Mouse (Mus musculus) kidney, adult 2 months (tissue): ENCODE measurements at regions not wholly inside any gene's neighbourhood (a gene's known extent, or its start where the extent isn't known, plus 50 kb on each side); places are given as distances from the start of the nearest gene placed in this dataset.

Experiments
- DNase-seq: peaks from one replicate; pipeline ENCODE4 v3.0.0; 2021
- H3K27ac ChIP-seq: fragments of 200-500 bp; 2 replicates; pipeline ENCODE4 v1.5.1; 2012; ENCODE audit warnings: low read depth, low read length, control low read depth, inconsistent platforms; ENCODE audit not compliant: insufficient read depth
- H3K27me3 ChIP-seq: fragments of 200-500 bp; replicated peaks from 2 replicates; pipeline ENCODE4 v1.6.1; 2012; ENCODE audit warnings: mild to moderate bottlenecking, moderate library complexity, low read length, inconsistent platforms; ENCODE audit not compliant: control insufficient read depth, insufficient read depth
- H3K36me3 ChIP-seq: fragments of 200-500 bp; 2 replicates; pipeline ENCODE4 v1.6.1; 2012; ENCODE audit warnings: mild to moderate bottlenecking, moderate library complexity, low read length, inconsistent platforms; ENCODE audit not compliant: control insufficient read depth, insufficient read depth
- H3K4me1 ChIP-seq: fragments of 200-500 bp; 2 replicates; pipeline ENCODE4 v1.6.1; 2011; ENCODE audit warnings: low read length; ENCODE audit not compliant: control insufficient read depth, insufficient read depth
- H3K4me3 ChIP-seq: fragments of 200-500 bp; 2 replicates; pipeline ENCODE4 v1.5.1; 2011; ENCODE audit warnings: mild to moderate bottlenecking, low read depth, low read length, control low read depth; ENCODE audit not compliant: insufficient read depth
- CTCF ChIP-seq: fragments of 200-500 bp; conservative IDR thresholded peaks from 2 replicates; pipeline ENCODE4 v1.5.1; 2011; ENCODE audit warnings: low read depth, mild to moderate bottlenecking, control low read depth, low read length, moderate library complexity, mixed read lengths; ENCODE audit not compliant: insufficient read depth, insufficient read length
- POLR2A ChIP-seq: fragments of 200-500 bp; IDR thresholded peaks from one replicate; pipeline ENCODE4 v1.6.1; 2011; ENCODE audit warnings: low read depth, low read length, control low read depth
- WGBS: fragments of 180-500 bp; shearing (Covaris S2); methylation state at CpG from one replicate; pipeline ENCODE4 v1.1.7; 2018; 5-methylcytosine and 5-hydroxymethylcytosine counted together

DNA sequence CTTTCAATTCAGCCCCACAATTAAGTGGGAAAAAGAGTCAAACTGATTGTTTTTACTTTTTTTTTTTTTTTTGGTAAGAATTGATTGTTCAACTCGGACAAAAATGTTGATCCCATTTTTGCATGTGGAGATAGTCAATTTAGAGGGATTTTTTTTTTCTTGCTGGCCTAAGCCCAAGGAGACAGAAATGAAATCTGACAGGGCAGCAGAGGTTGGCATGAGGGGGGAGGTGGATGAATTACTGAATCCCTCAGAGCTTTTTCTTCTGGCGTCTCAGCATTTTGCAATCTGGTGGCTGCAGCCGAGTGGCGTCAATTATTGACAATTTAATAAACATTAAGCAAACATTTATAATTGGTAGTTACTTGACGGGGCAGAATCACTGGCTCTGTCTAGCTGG lies 356.6 kb downstream of the Cd83 start:
- H3K36me3 ChIP-seq = no peaks in the 10 kb centered on the region
- DNase-seq = peak; percentile 31
- 52% methylated on average over 5 of the region's 5 CpGs for WGBS
- no peak overlapping the region for H3K4me3 ChIP-seq
- no peak overlapping the region for H3K27ac ChIP-seq
- no peaks in the 10 kb centered on the region for H3K4me1 ChIP-seq
- TF ChIP-seq CTCF = no peak
- no peak for TF ChIP-seq POLR2A
- H3K27me3 ChIP-seq = no peaks in the 10 kb centered on the region

DNA sequence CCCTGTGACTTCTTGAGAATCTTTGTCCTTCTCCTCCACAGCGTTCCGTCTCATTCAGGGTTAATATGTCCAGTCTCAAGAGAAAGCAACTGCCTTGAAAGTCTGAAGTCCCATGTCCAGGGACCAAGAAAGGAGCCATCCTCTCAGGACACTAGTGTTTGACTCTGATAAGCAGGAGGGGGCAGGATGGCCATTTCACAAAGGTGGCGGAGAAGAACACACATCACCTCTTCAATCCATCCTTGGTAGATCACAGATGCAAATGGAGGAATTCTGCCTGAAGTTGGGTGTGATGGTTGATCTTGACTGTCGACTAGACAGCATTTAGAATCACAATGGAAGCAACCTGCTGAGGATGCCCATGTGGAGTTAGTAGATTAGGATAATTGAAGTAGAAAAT lies 360.9 kb downstream of the Cd83 start:
- H3K36me3 ChIP-seq = no peaks in the 10 kb centered on the region
- no peak overlapping the region for H3K4me3 ChIP-seq
- no peaks in the 10 kb centered on the region for H3K27me3 ChIP-seq
- TF ChIP-seq CTCF = no peak
- TF ChIP-seq POLR2A = no peak
- H3K27ac ChIP-seq = no peak overlapping the region
- DNase-seq = no peak
- WGBS = 96% methylated on average over 4 of the region's 4 CpGs
- no peaks in the 10 kb centered on the region for H3K4me1 ChIP-seq

- H3K4me3 ChIP-seq = no peak overlapping the region
- WGBS = 90% methylated on average over 5 of the region's 5 CpGs
- H3K27me3 ChIP-seq = no peaks in the 10 kb centered on the region
- TF ChIP-seq POLR2A = no peak
- peak; percentile 39 for TF ChIP-seq CTCF
- H3K27ac ChIP-seq = no peak overlapping the region
- peak; percentile 2 for DNase-seq
- H3K4me1 ChIP-seq = no peaks in the 10 kb centered on the region
- H3K36me3 ChIP-seq = no peaks in the 10 kb centered on the region
Measured at GRCm38 (mm10) chr13:44147841-44148240, 363.3 kb downstream of the Cd83 start.

DNA sequence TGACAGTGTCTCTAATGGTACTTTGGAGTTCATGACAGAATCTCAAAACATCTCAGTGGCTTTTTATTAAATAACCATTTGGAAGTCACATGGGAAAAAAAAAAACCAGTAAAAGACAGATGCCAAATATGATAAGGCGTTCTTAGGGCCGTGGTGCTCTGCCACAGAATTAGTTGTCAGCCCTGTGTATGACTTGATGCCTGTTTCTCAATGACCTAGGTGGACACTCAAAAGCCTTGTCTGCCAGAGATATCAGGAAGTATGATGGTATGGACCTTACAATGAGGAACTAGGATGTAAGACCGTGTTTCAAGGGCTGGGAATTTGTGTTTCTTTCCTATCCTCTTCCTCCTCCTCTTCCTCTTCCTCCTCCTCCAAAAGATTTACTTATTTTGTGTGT lies 364.9 kb downstream of the Cd83 start:
- Histone ChIP-seq H3K27me3 (no peaks in the 10 kb centered on the region), H3K27ac (no peak overlapping the region), H3K4me3 (no peak overlapping the region), H3K4me1 (no peaks in the 10 kb centered on the region), H3K36me3 (no peaks in the 10 kb centered on the region)
- DNase-seq = no peak
- TF ChIP-seq POLR2A (no peak), CTCF (no peak)
- WGBS = 74% methylated on average over 3 of the region's 3 CpGs

DNA sequence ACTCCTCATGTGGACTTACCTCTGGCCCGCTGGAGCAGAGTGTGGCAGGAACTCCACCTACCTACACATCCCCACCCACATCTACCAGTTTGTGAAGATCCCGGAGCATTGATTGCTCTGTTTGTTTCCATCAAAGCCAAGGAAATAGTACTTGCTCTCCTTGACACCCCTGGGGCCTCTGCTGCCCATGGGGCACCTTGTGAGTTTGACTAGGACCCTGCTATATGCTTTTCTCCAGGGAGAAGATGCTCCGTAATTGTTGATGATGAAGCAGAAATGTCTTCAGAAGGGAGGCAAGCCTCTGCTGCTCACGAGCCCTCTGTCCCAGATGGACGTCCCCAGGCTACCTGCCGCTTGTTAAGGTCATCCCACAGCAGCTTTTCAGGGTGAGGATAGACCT lies 367.0 kb downstream of the Cd83 start:
- no peaks in the 10 kb centered on the region for H3K36me3 ChIP-seq
- H3K4me1 ChIP-seq = no peaks in the 10 kb centered on the region
- 85% methylated on average over 6 of the region's 6 CpGs for WGBS
- no peak overlapping the region for H3K27ac ChIP-seq
- no peak overlapping the region for H3K4me3 ChIP-seq
- TF ChIP-seq POLR2A (no peak), CTCF (no peak)
- DNase-seq = no peak
- H3K27me3 ChIP-seq = no peaks in the 10 kb centered on the region

- Histone ChIP-seq H3K27ac (no peak overlapping the region), H3K36me3 (no peaks in the 10 kb centered on the region), H3K4me1 (no peaks in the 10 kb centered on the region), H3K4me3 (no peak overlapping the region), H3K27me3 (no peaks in the 10 kb centered on the region)
- no peak for TF ChIP-seq POLR2A
- TF ChIP-seq CTCF = no peak
- WGBS = 70% methylated on average over 10 of the region's 10 CpGs
- DNase-seq = no peak
Measured at GRCm38 (mm10) chr13:44152806-44153613, 368.4 kb downstream of the Cd83 start.

DNA sequence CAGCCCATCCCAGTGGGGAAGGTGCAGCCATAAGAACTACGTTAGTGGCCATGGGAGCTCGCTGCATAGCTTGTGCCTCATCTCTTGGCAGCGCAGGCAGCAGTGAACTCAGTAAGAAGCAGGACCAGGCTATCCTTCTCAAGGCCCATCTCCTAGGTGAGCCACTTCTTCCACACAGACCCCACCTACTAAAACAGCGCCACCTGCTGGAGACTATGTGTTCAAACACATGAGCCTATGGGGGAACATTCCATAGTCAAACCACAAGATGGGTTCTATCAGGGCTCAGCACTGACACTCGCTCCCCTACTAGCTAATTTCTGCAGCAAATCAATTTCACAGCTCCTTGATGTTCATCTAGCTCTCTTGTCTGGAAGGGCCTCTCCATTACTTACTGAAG lies 369.2 kb downstream of the Cd83 start:
- Histone ChIP-seq H3K27me3 (no peaks in the 10 kb centered on the region), H3K4me3 (no peak overlapping the region), H3K4me1 (no peaks in the 10 kb centered on the region), H3K36me3 (no peaks in the 10 kb centered on the region), H3K27ac (no peak overlapping the region)
- DNase-seq = no peak
- 91% methylated on average over 5 of the region's 5 CpGs for WGBS
- TF ChIP-seq CTCF (0 out of 2 replicates have a peak, but pooled peaks have one; percentile 4), POLR2A (no peak)
